Mouse (Mus musculus) cerebellum, adult 2 months (tissue): ENCODE measurements around the gene Insl3.

Source experiments
- CTCF ChIP-seq: fragments of 200-500 bp; IDR thresholded peaks from 2 replicates; pipeline ENCODE4 v1.5.1; 2011; ENCODE audit warnings: low read depth, mild to moderate bottlenecking, control low read depth, low read length, moderate library complexity, borderline replicate concordance; ENCODE audit not compliant: insufficient read depth
- POLR2A ChIP-seq: fragments of 200-500 bp; IDR thresholded peaks from 2 replicates; pipeline ENCODE4 v1.6.1; 2011; ENCODE audit warnings: low read length, control low read depth, borderline replicate concordance; ENCODE audit not compliant: insufficient read depth

GRCm38 (mm10) chr8:71682832-71683231 lies 6.2 kb upstream of the Insl3 start:
- no peak for TF ChIP-seq POLR2A
- no peak for TF ChIP-seq CTCF
